Mouse (Mus musculus) small intestine, adult 2 months (tissue): Measurements from ENCODE around the gene Abcc4.

Experiments used
- CTCF ChIP-seq: fragments of 200-500 bp; IDR thresholded peaks from 2 replicates; pipeline ENCODE4 v1.5.1; 2012; ENCODE audit warnings: low read depth, mild to moderate bottlenecking, control low read depth, inconsistent platforms, low read length, moderate library complexity, mixed read lengths; ENCODE audit not compliant: insufficient replicate concordance, insufficient read length; ENCODE audit errors: extremely low read depth
- POLR2A ChIP-seq: fragments of 200-500 bp; IDR thresholded peaks from 2 replicates; pipeline ENCODE4 v1.6.1; 2012; ENCODE audit warnings: low read depth, mild to moderate bottlenecking, control low read depth, inconsistent platforms, low read length, moderate library complexity

DNA sequence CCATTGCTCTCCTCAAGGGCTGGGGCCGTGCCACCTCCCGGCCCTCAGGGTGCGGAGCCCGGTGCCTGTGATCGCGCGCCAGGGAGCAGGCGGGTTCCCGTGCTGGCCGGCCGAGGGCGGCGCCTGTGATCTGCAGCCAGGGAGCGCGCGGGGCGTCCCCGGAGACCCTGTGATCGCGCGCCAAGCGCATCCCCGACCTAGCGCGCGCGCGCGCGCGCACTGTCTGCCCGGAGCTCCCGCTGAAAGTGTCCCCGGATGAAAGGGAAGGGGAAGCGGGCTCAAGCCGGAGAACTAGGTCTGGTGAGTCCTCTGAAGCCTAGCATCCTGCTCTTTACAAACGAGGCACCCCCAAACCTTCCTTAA lies 232.2 kb downstream of the Abcc4 start:
- TF ChIP-seq CTCF (no peak), POLR2A (no peak)
